Comparison of ENCODE assay signal across 39 mouse cellular contexts in genomic region chr9:25051901-25052300, GRCm38 (mm10). TPM values are rescaled to one million over a fixed set of nuclear protein-coding genes. Genes with fewer than 3 reads are reported as not detected.
"Had no signal": no experiment of that assay in that cellular context is flagged by ENCODE, and none has a peak within 500 bp of the region (broad histone marks: within the 10 kb centered on the region; RNA-seq: fewer than 3 reads in every experiment).

No protein-coding gene starts in this region.

- H3K27me3 ChIP-seq: embryonic facial prominence, embryonic 12.5 days; embryonic facial prominence, embryonic 13.5 days; embryonic facial prominence, embryonic 15.5 days; forebrain, embryonic 12.5 days; forebrain, embryonic 13.5 days; forebrain, embryonic 15.5 days had no signal

- H3K9me3 ChIP-seq: embryonic facial prominence, embryonic 10.5 days; embryonic facial prominence, embryonic 12.5 days; embryonic facial prominence, embryonic 13.5 days; embryonic facial prominence, embryonic 15.5 days; forebrain, embryonic 10.5 days; forebrain, embryonic 12.5 days; forebrain, embryonic 13.5 days; forebrain, embryonic 15.5 days had no signal

- H3K27ac ChIP-seq: embryonic facial prominence, embryonic 10.5 days; embryonic facial prominence, embryonic 12.5 days; embryonic facial prominence, embryonic 13.5 days; embryonic facial prominence, embryonic 15.5 days; forebrain, embryonic 10.5 days; forebrain, embryonic 12.5 days; forebrain, embryonic 13.5 days; forebrain, embryonic 15.5 days; gastrocnemius, adult 2 months; heart, adult 2 months had no signal

- ATAC-seq: forebrain, embryonic 13.5 days; forebrain, embryonic 14.5 days; forebrain, embryonic 15.5 days; forebrain, embryonic 16.5 days; forebrain, postnatal 0 days had no signal

- DNase-seq: cerebellum, adult 2 months; cerebellum, adult 8-10 months; cerebellum, adult 9-10 months; cerebellum, adult 9-11 months; cerebellum, postnatal 10 days; cerebellum, postnatal 14 days; cerebellum, postnatal 25 days; cerebellum, postnatal 36 days; embryo, embryonic 11 days; forebrain, postnatal 0 days; gastrocnemius, adult 2 months; gastrocnemius, postnatal 10 days; gastrocnemius, postnatal 14 days; gastrocnemius, postnatal 25 days; gastrocnemius, postnatal 36 days; heart, adult 18-20 months; heart, adult 2 months had no signal

- H3K4me3 ChIP-seq: embryonic facial prominence, embryonic 10.5 days; embryonic facial prominence, embryonic 12.5 days; embryonic facial prominence, embryonic 13.5 days; embryonic facial prominence, embryonic 15.5 days; erythroblast, embryonic 14.5 days; forebrain, embryonic 10.5 days; forebrain, embryonic 12.5 days; forebrain, embryonic 13.5 days; forebrain, embryonic 15.5 days; gastrocnemius, adult 2 months; heart, adult 2 months had no signal

- H3K4me1 ChIP-seq: embryonic facial prominence, embryonic 12.5 days; embryonic facial prominence, embryonic 15.5 days; forebrain, embryonic 10.5 days; forebrain, embryonic 12.5 days; forebrain, embryonic 13.5 days; forebrain, embryonic 15.5 days had no signal

- H3K36me3 ChIP-seq: embryonic facial prominence, embryonic 10.5 days; embryonic facial prominence, embryonic 12.5 days; embryonic facial prominence, embryonic 13.5 days; embryonic facial prominence, embryonic 15.5 days; forebrain, embryonic 10.5 days; forebrain, embryonic 12.5 days; forebrain, embryonic 15.5 days had no signal

RNA-seq across cellular contexts. Expression of gene Gm10181, which starts 37.3 kb away (rescaled TPM):
- total RNA-seq: common myeloid progenitor, adult 5-6 weeks; forebrain, postnatal 0 days; gastrocnemius, adult 18-20 months; gastrocnemius, adult 2 months; gastrocnemius, adult 8-10 months; gastrocnemius, postnatal 10 days; gastrocnemius, postnatal 14 days; gastrocnemius, postnatal 25 days; gastrocnemius, postnatal 36 days; gastrocnemius, postnatal 4 days; granulocyte monocyte progenitor cell, adult 5-6 weeks; heart, adult 18-20 months; heart, adult 2 months had no signal
- polyA plus RNA-seq: cerebellum, adult 2 months; cortical plate, adult 2 months; embryonic facial prominence, embryonic 10.5 days; embryonic facial prominence, embryonic 11.5 days; embryonic facial prominence, embryonic 12.5 days; embryonic facial prominence, embryonic 13.5 days; embryonic facial prominence, embryonic 14.5 days; embryonic facial prominence, embryonic 15.5 days; erythroblast, embryonic 14.5 days; forebrain, embryonic 10.5 days; forebrain, embryonic 11.5 days; forebrain, embryonic 12.5 days; forebrain, embryonic 13.5 days; forebrain, embryonic 14.5 days; forebrain, embryonic 15.5 days; forebrain, embryonic 16.5 days; forebrain, postnatal 0 days; frontal cortex, adult 2 months; gonadal fat pad, adult 2 months; heart, adult 2 months had no signal
